Mouse (Mus musculus) brain, adult 10 weeks (tissue): ENCODE measurements around the gene Evx1. TPM values are rescaled to one million over a fixed set of nuclear protein-coding genes. Genes with fewer than 3 reads are reported as not detected.

Experiments
- polyA plus RNA-seq: library from polyadenylated mRNA; stranded (reverse); fragments of 350-450 nt; fragmentation: Illumina TruSeq; extraction: RNeasy Lipid Tissue Mini Kit (QIAGEN cat#74804); gene quantifications from one replicate; pipeline ENCODE4 v1.2.3, GENCODE M21; 2015; ENCODE audit warnings: low read depth, low replicate concordance

Gene Evx1
- not detected for polyA plus RNA-seq

DNA sequence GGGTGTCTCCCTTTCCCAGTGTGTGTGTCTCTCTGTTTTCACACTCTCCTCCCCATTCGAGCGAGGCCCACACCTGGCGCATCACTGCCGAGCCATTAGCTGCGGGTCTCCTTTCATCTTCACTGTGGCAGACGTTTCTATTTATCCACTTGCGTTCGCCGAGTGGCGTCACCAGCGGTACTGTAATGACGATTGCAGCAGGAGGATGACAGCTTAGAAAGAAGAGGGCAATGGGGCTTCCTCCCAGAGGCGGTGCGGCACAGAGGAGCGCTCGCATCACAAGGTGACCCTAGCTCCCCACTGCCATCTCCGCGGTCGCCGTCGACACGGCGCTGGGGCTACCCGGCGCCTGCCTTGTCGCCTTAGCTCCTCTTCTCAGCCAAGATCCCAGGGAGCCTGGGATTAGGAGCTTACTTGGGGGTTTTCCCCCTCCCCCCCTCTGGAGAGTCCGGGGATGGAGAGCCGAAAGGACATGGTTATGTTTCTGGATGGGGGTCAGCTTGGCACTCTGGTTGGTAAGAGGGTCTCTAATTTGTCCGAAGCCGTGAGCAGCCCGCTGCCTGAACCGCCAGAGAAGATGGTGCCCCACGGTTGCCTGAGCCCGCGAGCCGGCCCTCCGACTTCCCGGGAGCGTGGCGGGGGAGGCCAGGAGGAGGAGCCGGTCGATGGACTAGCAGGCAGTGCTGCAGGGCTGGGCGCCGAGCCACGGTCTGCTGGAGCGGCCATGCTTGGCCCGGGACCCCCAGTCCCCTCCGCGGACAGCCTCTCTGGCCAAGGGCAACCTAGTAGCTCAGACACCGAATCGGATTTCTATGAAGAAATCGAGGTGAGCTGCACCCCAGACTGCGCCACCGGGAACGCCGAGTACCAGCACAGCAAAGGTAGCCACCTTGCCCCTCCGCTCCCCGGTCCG, at the start of gene Evx1:
Gene Evx1 (plus strand): TSS at position 108 of the 913 bp plus-strand sequence.

Other genes starting within 250 kb of the Evx1 start
- gene Hoxa1, start 155.2 kb upstream of the Evx1 start, polyA plus RNA-seq: not detected
- gene Hoxa2, start 148.7 kb upstream of the Evx1 start, polyA plus RNA-seq: not detected
- gene 5730596B20Rik, start 136.0 kb upstream of the Evx1 start, polyA plus RNA-seq: not detected
- not detected for gene Hoxa4, start 121.7 kb upstream of the Evx1 start, polyA plus RNA-seq
- gene Hoxa5, start 108.9 kb upstream of the Evx1 start, polyA plus RNA-seq: not detected
- gene Hoxa6, start 104.8 kb upstream of the Evx1 start, polyA plus RNA-seq: not detected
- not detected for gene Hoxa3, start 100.2 kb upstream of the Evx1 start, polyA plus RNA-seq
- not detected for gene Gm28308, start 100.2 kb upstream of the Evx1 start, polyA plus RNA-seq
- not detected for gene Hoxa7, start 91.6 kb upstream of the Evx1 start, polyA plus RNA-seq
- not detected for gene Hoxa9, start 82.4 kb upstream of the Evx1 start, polyA plus RNA-seq
- gene Hoxa10, start 72.6 kb upstream of the Evx1 start, polyA plus RNA-seq: not detected
- not detected for gene Hoxa11, start 67.7 kb upstream of the Evx1 start, polyA plus RNA-seq
- not detected for gene Hoxa13, start 52.6 kb upstream of the Evx1 start, polyA plus RNA-seq